Mouse (Mus musculus): ENCODE measurements around the gene Selenoi.

- no peak for TF ChIP-seq CTCF (IDR thresholded peaks at IDR 0.05; ENCODE audit: insufficient read depth, low read depth, low read length)
- TF ChIP-seq POLR2A (IDR thresholded peaks at IDR 0.05; ENCODE audit: insufficient read depth, low read depth, low read length), result no peak
These were observed 10.0 kb downstream of the Selenoi start for GRCm38 (mm10) chr5:30242410-30242809.
